Mouse (Mus musculus): ENCODE data around the gene Cstf1.

- no peak for TF ChIP-seq POLR2A (IDR thresholded peaks at IDR 0.05; ENCODE audit: borderline replicate concordance, low read depth, low read length)
- no peak for TF ChIP-seq CTCF (IDR thresholded peaks at IDR 0.05; ENCODE audit: low read depth, low read length)
These were observed 19.9 kb downstream of the Cstf1 start for GRCm38 (mm10) chr2:172390341-172390740.

Data from bone marrow macrophage, adult 2 months (primary cell).